Mouse (Mus musculus) adrenal gland, postnatal 25 days (tissue): ENCODE data around the gene Zbbx. TPM values are rescaled to one million over a fixed set of nuclear protein-coding genes. Genes with fewer than 3 reads are reported as not detected.

Source experiments
- DNase-seq: peaks from one replicate; pipeline ENCODE4 v3.0.0; 2021; ENCODE audit warnings: mixed read lengths
- long read RNA-seq: library from polyadenylated mRNA; stranded (forward); transcript quantifications from one replicate; pipeline ENCODE4 v2.0.0, GENCODE M21; 2021
- total RNA-seq: library from RNA; stranded (reverse); gene quantifications from 2 replicates; pipeline ENCODE4 v1.2.3, GENCODE M21; 2021

The Zbbx gene
- total RNA-seq, result not detected in 2 replicates
- long read RNA-seq, result 0 reads

GRCm38 (mm10) chr3:75164838-75165496 is at the start of gene Zbbx:
Gene Zbbx (minus strand): TSS chr3:75165034.
- no peak for DNase-seq

GRCm38 (mm10) chr3:75202808-75203503 is 38.1 kb upstream of the Zbbx start:
- peak; percentile 53 for DNase-seq

GRCm38 (mm10) chr3:75182606-75183005 is 17.8 kb upstream of the Zbbx start:
- DNase-seq, result no peak

GRCm38 (mm10) chr3:75141876-75142275 is 23.0 kb downstream of the Zbbx start:
- no peak for DNase-seq

DNA sequence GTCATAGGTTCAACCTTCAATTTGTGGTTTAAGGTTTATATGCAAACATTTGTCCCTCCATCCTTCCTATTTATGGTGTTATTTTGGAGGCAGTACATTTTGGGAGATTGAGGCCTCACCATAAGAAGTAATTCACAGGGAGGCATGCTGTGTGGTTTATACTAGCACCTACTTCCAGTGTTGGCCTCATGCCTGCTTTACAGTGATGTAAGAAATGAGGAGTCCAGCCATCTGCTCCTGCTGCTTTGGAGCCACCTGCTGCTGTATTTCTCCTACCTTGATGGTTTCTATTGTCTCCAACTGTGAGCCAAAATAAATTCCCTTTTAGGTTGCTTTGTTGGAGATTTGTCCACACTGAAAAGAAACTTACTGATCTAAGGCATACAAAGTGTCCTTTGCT is 60.0 kb downstream of the Zbbx start:
- no peak for DNase-seq

GRCm38 (mm10) chr3:75085762-75086161 is 79.1 kb downstream of the Zbbx start:
- no peak for DNase-seq

DNA sequence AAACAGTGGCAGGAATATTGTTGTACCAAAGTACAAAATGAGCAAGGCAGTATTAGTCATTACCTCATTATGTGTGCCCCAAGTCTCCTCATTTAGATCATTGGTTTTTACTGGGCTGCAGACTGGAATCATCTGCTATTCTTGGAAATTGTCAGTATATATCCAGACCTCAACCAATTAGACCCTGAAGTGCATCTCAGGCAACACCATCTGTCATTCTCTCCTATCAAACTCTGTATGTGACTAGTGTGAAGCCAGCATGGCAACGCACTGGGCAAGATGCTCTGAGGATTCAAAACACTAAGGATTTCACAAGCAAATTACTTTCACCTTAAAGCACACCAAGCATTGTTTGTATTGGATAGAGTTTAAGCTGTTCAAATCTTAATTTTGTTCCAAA is 85.9 kb downstream of the Zbbx start:
- no peak for DNase-seq

- DNase-seq, result no peak
Measured at GRCm38 (mm10) chr3:75009701-75010100, 155.1 kb downstream of the Zbbx start.

Other genes with a start within 250 kb of the Zbbx start
- not detected in 2 replicates for gene Serpini2, start 105.0 kb upstream of the Zbbx start, total RNA-seq